Mouse (Mus musculus) stomach, embryonic 16.5 days (tissue): ENCODE measurements around the gene Fxyd2. TPM values are rescaled to one million over a fixed set of nuclear protein-coding genes. Genes with fewer than 3 reads are reported as not detected.
A peak's percentile ranks its signal among the peaks of the same experiment; 100 is the strongest.

Experiments used
- ATAC-seq: fragments of 200-750 bp; cut with Nextera tagmentation; 2 replicates; pipeline ENCODE4 v1.8.0; 2017; ENCODE audit warnings: moderate number of reproducible peaks, moderate TSS enrichment; ENCODE audit not compliant: insufficient read depth, low FRiP score
- H3K27ac ChIP-seq: fragments of 300-500 bp; sonication (generic); 2 replicates; pipeline ENCODE4 v1.5.1; 2014; ENCODE audit warnings: low read length
- H3K27me3 ChIP-seq: fragments of 300-500 bp; sonication (generic); 2 replicates; pipeline ENCODE4 v1.6.1; 2014; ENCODE audit warnings: low read length, control low read depth, mixed read lengths; ENCODE audit not compliant: control insufficient read depth, insufficient read depth
- H3K36me3 ChIP-seq: fragments of 300-500 bp; sonication (generic); 2 replicates; pipeline ENCODE4 v1.6.1; 2014; ENCODE audit warnings: low read length; ENCODE audit not compliant: control insufficient read depth, insufficient read depth
- H3K4me1 ChIP-seq: fragments of 300-500 bp; sonication (generic); 2 replicates; pipeline ENCODE4 v1.6.1; 2014; ENCODE audit warnings: low read length, control low read depth, mixed read lengths; ENCODE audit not compliant: control insufficient read depth, insufficient read depth
- H3K4me2 ChIP-seq: fragments of 300-500 bp; sonication (generic); 2 replicates; pipeline ENCODE4 v1.6.1; 2014; ENCODE audit warnings: low read depth, low read length, mixed read lengths
- H3K4me3 ChIP-seq: fragments of 300-500 bp; sonication (generic); replicated peaks from 2 replicates; pipeline ENCODE4 v1.5.1; 2014; ENCODE audit warnings: mild to moderate bottlenecking, low read length
- H3K9ac ChIP-seq: fragments of 300-500 bp; sonication (generic); 2 replicates; pipeline ENCODE4 v1.6.1; 2014; ENCODE audit warnings: low read length
- H3K9me3 ChIP-seq: fragments of 300-500 bp; sonication (generic); replicated peaks from 2 replicates; pipeline ENCODE4 v1.6.1; 2016; ENCODE audit warnings: low read length, control low read depth; ENCODE audit not compliant: control insufficient read depth
- WGBS: fragments of 180-500 bp; shearing (Covaris S2); extraction: QIAGEN DNeasy Blood & Tissue Kit; methylation state at CpG from one replicate; pipeline ENCODE4 v1.1.7; 2014; 5-methylcytosine and 5-hydroxymethylcytosine counted together
- polyA plus RNA-seq: library from polyadenylated mRNA; unstranded; fragments of >200 nt; fragmentation: Nextera tagmentation; extraction: Ambion mirVana; gene quantifications from 2 replicates; pipeline ENCODE4 v1.2.1, GENCODE M21; 2015

Gene Fxyd2
- 2.0 and 2.5 TPM in 2 replicates for polyA plus RNA-seq

DNA sequence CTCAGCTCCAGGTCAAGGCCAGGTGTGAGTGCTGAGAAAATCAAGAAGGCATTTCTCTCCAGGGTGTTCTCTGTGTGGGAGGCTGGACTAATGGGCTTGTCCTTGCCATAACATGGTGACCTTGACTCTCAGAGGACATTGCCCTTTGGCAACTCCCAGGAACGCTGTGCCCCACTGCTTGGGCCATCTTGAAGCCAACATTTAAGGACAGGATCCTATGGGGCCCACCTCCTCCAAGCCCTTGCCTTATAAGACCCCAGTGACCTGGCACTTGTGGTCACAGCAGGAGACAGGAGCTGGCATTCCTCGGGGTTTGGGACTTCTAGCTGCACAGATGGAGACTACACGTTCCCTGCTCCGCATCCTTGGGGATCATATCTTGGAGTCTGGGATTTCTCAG lies at the start of gene Fxyd2:
TSS of gene Fxyd2 (plus strand) at position 236 of the 400 bp plus-strand sequence.
- 76% methylated on average over 4 of the region's 4 CpGs for WGBS
- Histone ChIP-seq H3K27ac (no peak within 1 kb of the TSS), H3K4me2 (no peak within 1 kb of the TSS), H3K36me3 (no peaks in the 10 kb centered on the region), H3K9ac (no peak within 1 kb of the TSS), H3K4me3 (no peak within 1 kb of the TSS), H3K27me3 (no peaks in the 10 kb centered on the region), H3K4me1 (no peaks in the 10 kb centered on the region), H3K9me3 (no peaks in the 10 kb centered on the region)
- no peak for ATAC-seq

- H3K36me3 ChIP-seq: no peaks in the 10 kb centered on the region
- H3K4me2 ChIP-seq: no peak overlapping the region
- WGBS: 21% methylated on average over 5 of the region's 5 CpGs
- no peak overlapping the region for H3K9ac ChIP-seq
- no peak for ATAC-seq
- H3K4me3 ChIP-seq: no peak overlapping the region
- H3K9me3 ChIP-seq: no peaks in the 10 kb centered on the region
- H3K27ac ChIP-seq: no peak overlapping the region
- no peaks in the 10 kb centered on the region for H3K27me3 ChIP-seq
- no peaks in the 10 kb centered on the region for H3K4me1 ChIP-seq
Observed at GRCm38 (mm10) chr9:45349851-45350250, 49.6 kb upstream of the Fxyd2 start.

- 71% methylated on average over 2 of the region's 2 CpGs for WGBS
- ATAC-seq: no peak
- no peak overlapping the region for H3K9ac ChIP-seq
- H3K4me2 ChIP-seq: no peak overlapping the region
- H3K36me3 ChIP-seq: no peaks in the 10 kb centered on the region
- H3K27me3 ChIP-seq: no peaks in the 10 kb centered on the region
- no peaks in the 10 kb centered on the region for H3K9me3 ChIP-seq
- H3K4me1 ChIP-seq: no peaks in the 10 kb centered on the region
- H3K4me3 ChIP-seq: no peak overlapping the region
- H3K27ac ChIP-seq: no peak overlapping the region
Observed at GRCm38 (mm10) chr9:45355192-45355591, 44.3 kb upstream of the Fxyd2 start.

GRCm38 (mm10) chr9:45358356-45358755 lies 41.1 kb upstream of the Fxyd2 start:
- 21% methylated on average over 7 of the region's 7 CpGs for WGBS
- H3K9me3 ChIP-seq: no peaks in the 10 kb centered on the region
- H3K4me3 ChIP-seq: no peak overlapping the region
- H3K36me3 ChIP-seq: no peaks in the 10 kb centered on the region
- no peaks in the 10 kb centered on the region for H3K27me3 ChIP-seq
- no peak overlapping the region for H3K4me2 ChIP-seq
- no peak overlapping the region for H3K27ac ChIP-seq
- H3K9ac ChIP-seq: no peak overlapping the region
- ATAC-seq: no peak
- no peaks in the 10 kb centered on the region for H3K4me1 ChIP-seq

- no peaks in the 10 kb centered on the region for H3K9me3 ChIP-seq
- no peaks in the 10 kb centered on the region for H3K4me1 ChIP-seq
- no peak overlapping the region for H3K27ac ChIP-seq
- H3K27me3 ChIP-seq: no peaks in the 10 kb centered on the region
- WGBS: 23% methylated on average over 2 of the region's 2 CpGs
- H3K9ac ChIP-seq: no peak overlapping the region
- no peak overlapping the region for H3K4me3 ChIP-seq
- no peak for ATAC-seq
- no peaks in the 10 kb centered on the region for H3K36me3 ChIP-seq
- H3K4me2 ChIP-seq: no peak overlapping the region
Observed at GRCm38 (mm10) chr9:45362051-45362461, 37.4 kb upstream of the Fxyd2 start.

DNA sequence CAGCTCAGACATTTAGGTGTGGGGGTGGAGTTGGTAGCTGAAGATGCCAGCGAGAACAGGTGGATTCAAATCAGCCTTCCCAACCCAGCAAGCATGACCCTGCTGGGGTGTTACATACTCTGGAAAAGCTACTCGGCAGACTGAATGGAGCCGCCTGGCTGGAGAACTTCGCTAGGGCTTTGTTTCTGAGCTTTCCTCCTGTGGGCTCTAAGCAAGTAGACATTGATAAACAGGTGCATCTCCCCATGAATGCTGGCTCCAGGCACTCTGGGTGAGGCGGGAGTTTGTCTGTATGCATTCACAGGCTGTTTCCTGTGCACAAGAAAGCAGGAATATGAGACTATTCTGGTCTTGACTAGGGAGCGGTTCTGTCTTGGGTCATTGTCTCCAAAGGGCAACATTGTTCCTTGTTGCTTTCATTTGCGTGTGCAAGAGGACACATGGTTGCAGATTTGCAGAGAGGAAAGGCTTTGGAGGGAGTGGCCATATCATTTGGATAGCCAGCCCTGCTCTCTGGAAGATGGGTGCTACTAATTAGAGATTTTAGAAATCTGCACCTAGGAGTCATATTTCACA lies 35.7 kb upstream of the Fxyd2 start:
- Histone ChIP-seq H3K9me3 (no peaks in the 10 kb centered on the region), H3K27me3 (no peaks in the 10 kb centered on the region), H3K4me1 (no peaks in the 10 kb centered on the region), H3K4me3 (no peak overlapping the region), H3K9ac (no peak overlapping the region), H3K27ac (no peak overlapping the region), H3K4me2 (no peak overlapping the region), H3K36me3 (no peaks in the 10 kb centered on the region)
- no peak for ATAC-seq
- WGBS: 67% methylated on average over 7 of the region's 7 CpGs

- Histone ChIP-seq H3K4me1 (no peaks in the 10 kb centered on the region), H3K9me3 (no peaks in the 10 kb centered on the region), H3K9ac (no peak overlapping the region), H3K36me3 (no peaks in the 10 kb centered on the region), H3K4me2 (no peak overlapping the region), H3K27ac (no peak overlapping the region), H3K4me3 (no peak overlapping the region), H3K27me3 (0 out of 2 replicates have a peak, but pooled peaks cover 3% of the 10 kb centered on the region)
- 54% methylated on average over 8 of the region's 8 CpGs for WGBS
- ATAC-seq: no peak
Observed at GRCm38 (mm10) chr9:45367716-45368115, 31.8 kb upstream of the Fxyd2 start.

DNA sequence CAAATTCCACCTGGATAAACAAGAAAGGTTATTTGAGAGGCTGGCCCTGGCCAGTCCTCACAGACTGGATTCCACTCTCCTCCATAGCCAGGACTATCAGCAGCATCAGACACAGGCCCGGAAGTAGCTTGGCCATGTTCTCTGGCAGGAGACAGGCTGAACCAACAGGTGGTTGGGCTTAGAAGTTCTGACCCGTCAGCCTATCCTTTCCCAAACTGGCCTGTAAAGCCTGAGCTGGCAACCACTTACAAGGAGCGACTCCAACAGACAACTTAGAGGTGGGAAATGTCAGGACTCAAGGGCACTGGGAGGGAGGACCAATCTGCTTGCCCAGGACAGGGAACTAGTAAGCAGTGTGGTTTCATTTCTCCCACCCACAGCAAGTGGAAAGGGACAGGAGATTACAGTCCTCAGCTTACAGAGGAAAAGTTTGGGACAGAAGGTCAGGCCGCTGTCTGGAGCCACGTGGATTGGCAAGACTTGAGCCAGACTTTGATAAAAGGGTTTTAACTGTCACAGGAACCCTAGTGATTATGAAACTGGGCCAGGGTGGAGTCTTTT lies 31.0 kb upstream of the Fxyd2 start:
- Histone ChIP-seq H3K36me3 (no peaks in the 10 kb centered on the region), H3K27me3 (0 out of 2 replicates have a peak, but pooled peaks cover 3% of the 10 kb centered on the region), H3K9me3 (no peaks in the 10 kb centered on the region), H3K27ac (no peak overlapping the region), H3K4me3 (no peak overlapping the region), H3K9ac (no peak overlapping the region), H3K4me2 (no peak overlapping the region), H3K4me1 (no peaks in the 10 kb centered on the region)
- no peak for ATAC-seq
- WGBS: 47% methylated on average over 5 of the region's 5 CpGs

GRCm38 (mm10) chr9:45370117-45370561 lies 29.3 kb upstream of the Fxyd2 start, which contains the start of gene Fxyd6:
Gene Fxyd6, plus strand, starts transcription at chr9:45370185.
- Histone ChIP-seq H3K4me2 (peak within 1 kb of the TSS; percentile 83), H3K36me3 (no peaks in the 10 kb centered on the region), H3K27ac (no peak within 1 kb of the TSS), H3K9ac (peak within 1 kb of the TSS; percentile 71), H3K4me1 (no peaks in the 10 kb centered on the region), H3K4me3 (peak within 1 kb of the TSS; percentile 61), H3K27me3 (0 out of 2 replicates have a peak, but pooled peaks cover 3% of the 10 kb centered on the region), H3K9me3 (no peaks in the 10 kb centered on the region)
- WGBS: 0% methylated on average over 28 of the region's 28 CpGs
- peak; percentile 69; the same call in 1 of the 2 replicates for ATAC-seq
